Mouse (Mus musculus) testis, adult 2 months (tissue): ENCODE data around the gene 6330409D20Rik. TPM values are rescaled to one million over a fixed set of nuclear protein-coding genes. Genes with fewer than 3 reads are reported as not detected.

Experiments used
- H3K27ac ChIP-seq: fragments of 200-500 bp; 2 replicates; pipeline ENCODE4 v1.5.1; 2012; ENCODE audit warnings: low read depth, low read length; ENCODE audit not compliant: control insufficient read depth, insufficient read depth
- H3K27me3 ChIP-seq: fragments of 200-500 bp; 2 replicates; pipeline ENCODE4 v1.6.1; 2012; ENCODE audit warnings: mild to moderate bottlenecking, low read length, moderate library complexity; ENCODE audit not compliant: control insufficient read depth, insufficient read depth
- H3K36me3 ChIP-seq: fragments of 200-500 bp; 2 replicates; pipeline ENCODE4 v1.6.1; 2012; ENCODE audit warnings: mild to moderate bottlenecking, low read length; ENCODE audit not compliant: control insufficient read depth, insufficient read depth
- H3K4me1 ChIP-seq: fragments of 200-500 bp; 2 replicates; pipeline ENCODE4 v1.6.1; 2012; ENCODE audit warnings: low read length; ENCODE audit not compliant: control insufficient read depth, insufficient read depth
- H3K4me3 ChIP-seq: fragments of 200-500 bp; 2 replicates; pipeline ENCODE4 v1.5.1; 2012; ENCODE audit warnings: low read depth, mild to moderate bottlenecking, low read length, moderate library complexity, mixed read lengths; ENCODE audit not compliant: control insufficient read depth
- CTCF ChIP-seq: fragments of 200-500 bp; IDR thresholded peaks from 2 replicates; pipeline ENCODE4 v1.5.1; 2012; ENCODE audit warnings: low read depth, mild to moderate bottlenecking, inconsistent platforms, low read length, moderate library complexity; ENCODE audit not compliant: control insufficient read depth, insufficient read depth, insufficient replicate concordance
- POLR2A ChIP-seq: fragments of 200-500 bp; IDR thresholded peaks from 2 replicates; pipeline ENCODE4 v1.6.1; 2012; ENCODE audit warnings: low read depth, mild to moderate bottlenecking, inconsistent platforms, low read length, moderate library complexity; ENCODE audit not compliant: control insufficient read depth
- polyA plus RNA-seq: library from polyadenylated mRNA; depleted of rRNA; stranded (reverse); fragments of >200 nt; gene quantifications from 2 replicates; pipeline ENCODE4 v1.2.3, GENCODE M21; 2012

6330409D20Rik gene
- polyA plus RNA-seq, 1 experiment: 0.16 TPM

DNA sequence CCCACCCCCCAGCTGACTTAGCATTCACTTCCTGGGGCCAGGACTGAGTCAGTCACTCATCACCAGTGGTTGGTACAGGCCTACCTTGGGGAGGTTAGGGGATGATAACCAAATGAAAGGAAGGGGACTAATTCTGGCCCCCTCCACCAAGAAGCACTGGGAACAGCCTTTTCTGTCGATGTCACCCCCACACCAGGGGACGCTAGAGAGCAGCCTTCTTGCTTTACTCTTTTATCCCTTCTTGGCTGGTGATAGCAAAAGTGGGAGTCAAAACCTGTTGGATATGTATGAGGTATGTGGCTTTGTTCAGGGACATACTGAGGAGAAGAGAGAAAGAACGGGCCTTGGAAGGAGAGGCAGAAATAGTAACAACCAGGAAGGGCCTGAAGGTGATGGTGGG is 22.5 kb upstream of the 6330409D20Rik start:
- TF ChIP-seq CTCF (no peak), POLR2A (no peak)
- no peak overlapping the region for H3K27ac ChIP-seq
- peaks cover 1% of the 10 kb centered on the region; the same call in 1 of the 2 replicates for H3K36me3 ChIP-seq
- H3K4me1 ChIP-seq: no peaks in the 10 kb centered on the region
- H3K27me3 ChIP-seq: no peaks in the 10 kb centered on the region
- H3K4me3 ChIP-seq: no peak overlapping the region

DNA sequence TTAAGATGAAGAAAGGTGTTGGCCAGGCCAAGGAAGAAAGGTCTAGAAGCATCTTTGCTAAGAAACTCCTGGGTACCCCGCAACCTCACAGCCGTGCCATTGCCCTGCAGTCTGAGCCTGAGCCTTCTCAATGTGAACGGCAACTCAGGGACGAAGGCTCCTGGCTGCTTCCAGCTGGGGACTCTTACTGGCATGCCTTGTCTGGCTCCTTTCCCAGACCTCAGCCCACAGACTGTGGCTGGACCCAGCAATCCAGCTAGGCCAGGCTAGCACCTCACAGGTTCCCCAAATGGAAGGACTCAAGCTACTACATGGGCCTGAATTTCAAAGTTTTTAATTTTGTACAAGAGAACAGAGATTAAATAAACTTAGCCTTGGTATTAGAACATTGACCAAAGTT is 21.0 kb upstream of the 6330409D20Rik start:
- Histone ChIP-seq H3K4me1 (peaks cover 2% of the 10 kb centered on the region; the same call in 1 of the 2 replicates), H3K4me3 (no peak overlapping the region), H3K27me3 (no peaks in the 10 kb centered on the region), H3K27ac (no peak overlapping the region), H3K36me3 (peaks cover 1% of the 10 kb centered on the region; the same call in 1 of the 2 replicates)
- no peak for TF ChIP-seq POLR2A
- TF ChIP-seq CTCF: no peak

DNA sequence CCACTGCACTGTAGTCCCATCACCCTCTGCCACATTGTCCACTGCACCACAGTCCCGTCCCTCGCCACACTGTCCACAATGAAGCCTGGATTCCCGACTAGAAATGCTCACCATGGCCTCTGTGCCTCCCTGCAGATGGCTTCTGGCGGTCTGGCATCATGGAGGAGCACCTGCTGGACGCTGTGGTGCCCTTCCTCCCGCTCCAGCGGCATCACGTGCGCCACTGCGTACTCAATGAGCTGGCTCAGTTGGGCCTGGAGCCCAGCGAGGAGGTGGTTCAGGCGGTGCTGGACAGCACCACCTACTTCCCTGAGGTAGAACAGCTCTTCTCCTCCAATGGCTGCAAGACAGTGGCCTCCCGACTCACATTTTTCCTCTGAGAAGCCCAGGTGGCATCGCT is 20.5 kb upstream of the 6330409D20Rik start:
- H3K27me3 ChIP-seq: no peaks in the 10 kb centered on the region
- peaks cover 2% of the 10 kb centered on the region; the same call in 1 of the 2 replicates for H3K4me1 ChIP-seq
- no peak for TF ChIP-seq POLR2A
- no peak for TF ChIP-seq CTCF
- H3K4me3 ChIP-seq: no peak overlapping the region
- H3K36me3 ChIP-seq: peaks cover 1% of the 10 kb centered on the region; the same call in 1 of the 2 replicates
- no peak overlapping the region for H3K27ac ChIP-seq

DNA sequence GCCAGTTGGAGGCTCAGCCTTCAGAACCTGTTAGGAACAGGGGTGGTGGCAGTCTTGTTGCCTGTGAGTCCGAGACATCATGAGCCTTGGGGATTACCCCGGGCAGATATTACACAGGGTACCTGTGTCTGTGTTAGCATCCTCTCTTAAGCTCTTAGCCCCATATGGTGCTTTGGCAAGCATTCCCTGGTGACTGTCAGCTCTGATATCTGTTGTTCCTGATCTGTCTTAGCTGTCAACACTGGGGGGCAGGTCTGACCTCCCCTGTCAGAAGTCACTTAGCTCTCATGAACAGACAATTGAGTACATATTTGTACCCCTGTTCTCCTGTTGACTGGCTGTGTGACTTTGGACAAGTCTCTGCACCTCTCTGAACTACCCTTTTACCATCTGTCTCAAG is 18.2 kb upstream of the 6330409D20Rik start:
- Histone ChIP-seq H3K4me1 (peaks cover 2% of the 10 kb centered on the region; the same call in 1 of the 2 replicates), H3K27me3 (no peaks in the 10 kb centered on the region), H3K4me3 (no peak overlapping the region), H3K36me3 (peaks cover 1% of the 10 kb centered on the region; the same call in 1 of the 2 replicates), H3K27ac (no peak overlapping the region)
- TF ChIP-seq CTCF: no peak
- no peak for TF ChIP-seq POLR2A

DNA sequence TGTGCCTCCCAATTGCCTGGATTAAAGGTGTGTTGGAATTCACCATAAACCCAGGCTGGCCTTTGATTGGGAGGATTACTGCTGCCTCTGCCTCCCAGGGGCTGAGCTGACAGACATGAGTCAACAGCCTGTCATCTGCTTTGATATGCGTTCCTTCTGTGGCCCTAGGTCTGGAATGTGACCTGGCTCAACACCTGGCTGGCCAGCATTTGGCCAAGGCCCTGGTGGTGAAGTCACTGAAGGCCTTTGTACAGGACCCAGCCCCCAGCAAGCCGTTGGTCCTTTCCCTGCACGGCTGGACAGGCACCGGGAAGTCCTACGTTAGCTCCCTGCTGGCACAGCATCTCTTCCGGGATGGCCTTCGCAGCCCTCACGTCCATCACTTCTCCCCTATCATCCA is 17.7 kb upstream of the 6330409D20Rik start:
- no peaks in the 10 kb centered on the region for H3K27me3 ChIP-seq
- no peak for TF ChIP-seq POLR2A
- TF ChIP-seq CTCF: no peak
- H3K27ac ChIP-seq: no peak overlapping the region
- H3K4me1 ChIP-seq: peaks cover 2% of the 10 kb centered on the region; the same call in 1 of the 2 replicates
- peaks cover 1% of the 10 kb centered on the region; the same call in 1 of the 2 replicates for H3K36me3 ChIP-seq
- H3K4me3 ChIP-seq: no peak overlapping the region

DNA sequence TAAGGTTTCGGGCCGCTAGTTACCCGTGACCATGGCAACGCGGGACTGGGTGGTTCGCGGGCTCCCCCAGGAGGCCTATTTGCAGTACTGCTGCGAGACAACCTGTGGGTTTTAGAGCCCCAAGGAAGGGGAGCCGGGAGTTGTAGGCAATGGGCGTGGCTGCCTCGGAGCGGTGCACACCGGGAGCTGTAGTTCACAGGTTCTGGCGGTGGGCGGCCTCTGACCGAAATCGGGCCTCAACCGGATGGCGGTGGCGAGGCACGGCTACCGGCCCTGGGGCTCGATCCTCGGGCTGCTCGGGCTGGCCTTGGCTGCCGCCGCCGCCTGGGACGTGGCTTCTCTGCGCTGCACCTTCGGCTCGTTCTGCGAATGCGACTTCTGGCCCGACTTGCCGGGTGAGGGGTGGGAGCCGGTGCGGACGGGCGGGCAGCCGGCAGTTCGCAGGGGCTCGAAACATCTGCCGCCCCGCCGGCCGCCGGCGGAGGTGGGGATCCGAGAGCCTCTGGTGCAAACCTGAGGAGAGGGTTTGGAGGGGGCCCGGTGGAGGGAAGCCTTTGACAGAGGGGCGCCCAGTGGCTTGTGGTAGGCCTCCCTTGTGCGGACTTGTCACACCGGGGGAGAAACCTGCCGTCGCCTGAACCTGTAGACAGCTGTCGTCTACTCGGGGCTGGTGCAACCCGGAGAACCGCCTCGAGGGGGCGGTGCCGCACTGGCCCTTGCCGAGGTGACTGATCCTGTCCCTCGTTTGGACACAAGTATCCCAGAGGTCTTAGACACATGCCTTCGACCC is 16.4 kb upstream of the 6330409D20Rik start, which contains the start of gene Tor2a:
Tor2a (plus strand) TSS at position 179 of the 790 bp plus-strand sequence.
- peak within 1 kb of the TSS; percentile 94 for H3K4me3 ChIP-seq
- TF ChIP-seq CTCF (peak; percentile 87; the same call in 1 of the 2 replicates), POLR2A (peak; percentile 56)
- no peaks in the 10 kb centered on the region for H3K27me3 ChIP-seq
- H3K36me3 ChIP-seq: no peaks in the 10 kb centered on the region
- H3K4me1 ChIP-seq: peaks cover 2% of the 10 kb centered on the region; the same call in 1 of the 2 replicates
- peak within 1 kb of the TSS; percentile 92 for H3K27ac ChIP-seq

DNA sequence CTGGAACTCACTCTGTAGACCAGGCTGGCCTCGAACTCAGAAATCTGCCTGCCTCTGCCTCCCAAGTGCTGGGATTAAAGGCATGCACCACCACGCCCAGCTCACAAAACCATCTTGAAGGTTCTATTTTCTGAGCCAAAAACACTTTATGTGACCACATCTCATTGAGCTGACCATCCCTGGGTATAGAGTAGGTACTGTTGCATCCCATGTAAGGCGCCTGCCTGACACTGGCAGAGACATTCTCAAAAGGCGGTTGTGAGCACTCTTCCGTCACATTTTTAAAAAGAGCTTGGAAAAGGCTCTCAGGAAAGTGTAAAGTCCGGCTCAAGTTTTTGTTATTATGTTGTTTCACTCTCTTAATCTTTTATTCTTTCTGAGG is 15.8 kb upstream of the 6330409D20Rik start:
- peak overlapping the region; percentile 94 for H3K4me3 ChIP-seq
- peak overlapping the region; percentile 30 for H3K27ac ChIP-seq
- H3K36me3 ChIP-seq: no peaks in the 10 kb centered on the region
- H3K27me3 ChIP-seq: no peaks in the 10 kb centered on the region
- TF ChIP-seq CTCF (no peak), POLR2A (no peak)
- peaks cover 2% of the 10 kb centered on the region; the same call in 1 of the 2 replicates for H3K4me1 ChIP-seq

DNA sequence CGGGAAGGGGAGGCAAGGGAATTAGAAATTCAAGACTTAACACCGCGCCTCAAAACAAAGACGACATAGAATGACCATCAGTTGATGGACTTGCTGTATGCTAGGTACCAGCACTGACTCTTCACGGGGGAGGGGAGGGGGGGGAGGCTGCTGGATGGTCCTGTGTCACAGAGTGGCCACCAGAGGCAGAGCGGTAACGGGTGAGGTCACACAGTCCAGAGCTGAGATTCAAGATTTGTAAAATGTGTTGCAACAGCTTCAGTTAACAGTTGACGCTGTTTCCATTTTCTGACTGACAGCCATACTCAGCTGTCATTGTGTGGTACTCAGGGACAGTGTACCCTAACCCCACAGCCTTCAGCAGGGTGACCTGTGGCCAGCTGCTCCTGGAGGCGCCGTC is 11.4 kb upstream of the 6330409D20Rik start:
- Histone ChIP-seq H3K4me3 (no peak overlapping the region), H3K27ac (no peak overlapping the region), H3K27me3 (no peaks in the 10 kb centered on the region), H3K36me3 (no peaks in the 10 kb centered on the region), H3K4me1 (peaks cover 7% of the 10 kb centered on the region)
- TF ChIP-seq POLR2A: no peak
- TF ChIP-seq CTCF: no peak
